Mouse (Mus musculus) kidney, embryonic 15.5 days (tissue): ENCODE data around the gene Mgat4b. TPM values are rescaled to one million over a fixed set of nuclear protein-coding genes. Genes with fewer than 3 reads are reported as not detected.

Experiments used
- ATAC-seq: fragments of 200-750 bp; cut with Nextera tagmentation; replicated peaks from 2 replicates; pipeline ENCODE4 v1.8.0; 2017; ENCODE audit warnings: moderate TSS enrichment; ENCODE audit not compliant: low FRiP score
- H3K27ac ChIP-seq: fragments of 300-500 bp; sonication (generic); 2 replicates; pipeline ENCODE4 v1.5.1; 2015; ENCODE audit warnings: mild to moderate bottlenecking, inconsistent platforms
- H3K27me3 ChIP-seq: fragments of 300-500 bp; sonication (generic); 2 replicates; pipeline ENCODE4 v1.6.1; 2015; ENCODE audit warnings: inconsistent platforms
- H3K36me3 ChIP-seq: fragments of 300-500 bp; sonication (generic); 2 replicates; pipeline ENCODE4 v1.6.1; 2015; ENCODE audit warnings: inconsistent platforms
- H3K4me1 ChIP-seq: fragments of 300-500 bp; sonication (generic); 2 replicates; pipeline ENCODE4 v1.6.1; 2015; ENCODE audit warnings: inconsistent platforms
- H3K4me2 ChIP-seq: fragments of 300-500 bp; sonication (generic); 2 replicates; pipeline ENCODE4 v1.6.1; 2015; ENCODE audit warnings: moderate library complexity, mild to moderate bottlenecking, inconsistent platforms
- H3K4me3 ChIP-seq: fragments of 300-500 bp; sonication (generic); replicated peaks from 2 replicates; pipeline ENCODE4 v1.5.1; 2015; ENCODE audit warnings: mild to moderate bottlenecking, inconsistent platforms
- H3K9ac ChIP-seq: fragments of 300-500 bp; sonication (generic); 2 replicates; pipeline ENCODE4 v1.6.1; 2015; ENCODE audit warnings: mild to moderate bottlenecking, inconsistent platforms
- H3K9me3 ChIP-seq: fragments of 300-500 bp; sonication (generic); replicated peaks from 2 replicates; pipeline ENCODE4 v1.6.1; 2016; ENCODE audit warnings: inconsistent platforms
- WGBS: fragments of 180-500 bp; shearing (Covaris S2); methylation state at CpG from one replicate; pipeline ENCODE4 v1.1.7; 2015; ENCODE audit warnings: mixed read lengths; 5-methylcytosine and 5-hydroxymethylcytosine counted together
- polyA plus RNA-seq: library from polyadenylated mRNA; unstranded; fragments of >200 nt; fragmentation: Nextera tagmentation; extraction: Ambion mirVana; gene quantifications from 2 replicates; pipeline ENCODE4 v1.2.1, GENCODE M21; 2015

Mgat4b gene
- polyA plus RNA-seq, 1 experiment from 2014 or later, result 37.3 TPM

GRCm38 (mm10) chr11:50265931-50266330 is 55.2 kb downstream of the Mgat4b start:
- Histone ChIP-seq H3K27me3 (no peaks in the 10 kb centered on the region), H3K9ac (no peak overlapping the region), H3K9me3 (no peaks in the 10 kb centered on the region), H3K4me2 (no peak overlapping the region), H3K36me3 (peaks cover 65% of the 10 kb centered on the region), H3K4me3 (no peak overlapping the region), H3K4me1 (no peaks in the 10 kb centered on the region), H3K27ac (0 out of 2 replicates have a peak overlapping the region, but pooled peaks have one; percentile 37)
- no peak for ATAC-seq
- 84% methylated on average over 8 of the region's 8 CpGs for WGBS

GRCm38 (mm10) chr11:50266997-50267396 is 56.3 kb downstream of the Mgat4b start:
- peaks cover 55% of the 10 kb centered on the region for H3K36me3 ChIP-seq
- H3K9me3 ChIP-seq, result no peaks in the 10 kb centered on the region
- no peaks in the 10 kb centered on the region for H3K4me1 ChIP-seq
- H3K4me2 ChIP-seq, result no peak overlapping the region
- H3K27ac ChIP-seq, result no peak overlapping the region
- no peak for ATAC-seq
- no peak overlapping the region for H3K4me3 ChIP-seq
- no peak overlapping the region for H3K9ac ChIP-seq
- WGBS, result 89% methylated on average over 3 of the region's 3 CpGs
- H3K27me3 ChIP-seq, result no peaks in the 10 kb centered on the region

GRCm38 (mm10) chr11:50269163-50269562 is 58.5 kb downstream of the Mgat4b start:
- H3K27ac ChIP-seq, result no peak overlapping the region
- H3K27me3 ChIP-seq, result no peaks in the 10 kb centered on the region
- peaks cover 34% of the 10 kb centered on the region for H3K36me3 ChIP-seq
- no peaks in the 10 kb centered on the region for H3K9me3 ChIP-seq
- ATAC-seq, result no peak
- 84% methylated on average over 2 of the region's 2 CpGs for WGBS
- no peak overlapping the region for H3K4me2 ChIP-seq
- H3K4me3 ChIP-seq, result no peak overlapping the region
- H3K4me1 ChIP-seq, result no peaks in the 10 kb centered on the region
- no peak overlapping the region for H3K9ac ChIP-seq

GRCm38 (mm10) chr11:50269885-50270284 is 59.2 kb downstream of the Mgat4b start:
- Histone ChIP-seq H3K4me3 (no peak overlapping the region), H3K9ac (no peak overlapping the region), H3K4me1 (no peaks in the 10 kb centered on the region), H3K36me3 (peaks cover 30% of the 10 kb centered on the region), H3K4me2 (no peak overlapping the region), H3K9me3 (no peaks in the 10 kb centered on the region), H3K27ac (no peak overlapping the region), H3K27me3 (no peaks in the 10 kb centered on the region)
- WGBS, result 97% methylated on average over 1 of the region's 1 CpGs
- no peak for ATAC-seq

- 85% methylated on average over 2 of the region's 2 CpGs for WGBS
- peaks cover 15% of the 10 kb centered on the region for H3K36me3 ChIP-seq
- H3K4me2 ChIP-seq, result no peak overlapping the region
- H3K9ac ChIP-seq, result no peak overlapping the region
- peaks cover 6% of the 10 kb centered on the region for H3K4me1 ChIP-seq
- no peak overlapping the region for H3K4me3 ChIP-seq
- no peaks in the 10 kb centered on the region for H3K27me3 ChIP-seq
- H3K27ac ChIP-seq, result no peak overlapping the region
- no peak for ATAC-seq
- no peaks in the 10 kb centered on the region for H3K9me3 ChIP-seq
Measured at GRCm38 (mm10) chr11:50272819-50273218, 62.1 kb downstream of the Mgat4b start.

- WGBS, result 78% methylated on average over 2 of the region's 2 CpGs
- no peak for ATAC-seq
- Histone ChIP-seq H3K36me3 (peaks cover 17% of the 10 kb centered on the region), H3K27me3 (no peaks in the 10 kb centered on the region), H3K9me3 (no peaks in the 10 kb centered on the region), H3K4me1 (peaks cover 6% of the 10 kb centered on the region), H3K27ac (no peak overlapping the region), H3K9ac (no peak overlapping the region), H3K4me2 (no peak overlapping the region), H3K4me3 (no peak overlapping the region)
Measured at GRCm38 (mm10) chr11:50275077-50275476, 64.4 kb downstream of the Mgat4b start.

- no peak overlapping the region for H3K4me2 ChIP-seq
- no peaks in the 10 kb centered on the region for H3K27me3 ChIP-seq
- no peak for ATAC-seq
- peaks cover 19% of the 10 kb centered on the region for H3K36me3 ChIP-seq
- no peak overlapping the region for H3K4me3 ChIP-seq
- WGBS, result 77% methylated on average over 5 of the region's 5 CpGs
- H3K27ac ChIP-seq, result 0 out of 2 replicates have a peak overlapping the region, but pooled peaks have one; percentile 14
- peaks cover 6% of the 10 kb centered on the region for H3K4me1 ChIP-seq
- no peaks in the 10 kb centered on the region for H3K9me3 ChIP-seq
- no peak overlapping the region for H3K9ac ChIP-seq
Measured at GRCm38 (mm10) chr11:50275568-50276151, 65.0 kb downstream of the Mgat4b start.

GRCm38 (mm10) chr11:50277025-50277424 is 66.3 kb downstream of the Mgat4b start:
- H3K27me3 ChIP-seq, result no peaks in the 10 kb centered on the region
- peaks cover 6% of the 10 kb centered on the region for H3K4me1 ChIP-seq
- H3K4me3 ChIP-seq, result no peak overlapping the region
- no peak overlapping the region for H3K9ac ChIP-seq
- no peak overlapping the region for H3K4me2 ChIP-seq
- H3K9me3 ChIP-seq, result no peaks in the 10 kb centered on the region
- no peak for ATAC-seq
- H3K27ac ChIP-seq, result no peak overlapping the region
- peaks cover 29% of the 10 kb centered on the region for H3K36me3 ChIP-seq

GRCm38 (mm10) chr11:50277706-50278105 is 67.0 kb downstream of the Mgat4b start:
- Histone ChIP-seq H3K27ac (no peak overlapping the region), H3K4me1 (peaks cover 6% of the 10 kb centered on the region), H3K27me3 (no peaks in the 10 kb centered on the region), H3K36me3 (peaks cover 29% of the 10 kb centered on the region), H3K4me3 (no peak overlapping the region), H3K4me2 (no peak overlapping the region), H3K9me3 (no peaks in the 10 kb centered on the region), H3K9ac (no peak overlapping the region)
- no peak for ATAC-seq
- WGBS, result 89% methylated on average over 6 of the region's 6 CpGs

GRCm38 (mm10) chr11:50279005-50279404 is 68.3 kb downstream of the Mgat4b start:
- H3K4me3 ChIP-seq, result no peak overlapping the region
- H3K9me3 ChIP-seq, result no peaks in the 10 kb centered on the region
- H3K27me3 ChIP-seq, result no peaks in the 10 kb centered on the region
- H3K9ac ChIP-seq, result no peak overlapping the region
- H3K27ac ChIP-seq, result no peak overlapping the region
- no peak for ATAC-seq
- WGBS, result 90% methylated on average over 4 of the region's 4 CpGs
- peaks cover 6% of the 10 kb centered on the region for H3K4me1 ChIP-seq
- no peak overlapping the region for H3K4me2 ChIP-seq
- peaks cover 33% of the 10 kb centered on the region for H3K36me3 ChIP-seq

- Histone ChIP-seq H3K27me3 (no peaks in the 10 kb centered on the region), H3K27ac (no peak overlapping the region), H3K4me2 (no peak overlapping the region), H3K4me3 (no peak overlapping the region), H3K9ac (no peak overlapping the region), H3K36me3 (peaks cover 28% of the 10 kb centered on the region), H3K9me3 (no peaks in the 10 kb centered on the region), H3K4me1 (peaks cover 6% of the 10 kb centered on the region)
- no peak for ATAC-seq
- 85% methylated on average over 1 of the region's 1 CpGs for WGBS
Measured at GRCm38 (mm10) chr11:50280053-50280452, 69.4 kb downstream of the Mgat4b start.
